Mouse (Mus musculus) midbrain, embryonic 10.5 days (tissue): Measurements from ENCODE around the gene Yjefn3. TPM values are rescaled to one million over a fixed set of nuclear protein-coding genes. Genes with fewer than 3 reads are reported as not detected.

Experiments used
- DNase-seq: peaks from one replicate; pipeline ENCODE4 v3.0.0-alpha.2; 2017; ENCODE audit warnings: low spot score
- H3K27ac ChIP-seq: fragments of 300-500 bp; sonication (generic); replicated peaks from 2 replicates; pipeline ENCODE4 v1.5.1; 2016; ENCODE audit warnings: mild to moderate bottlenecking
- H3K27me3 ChIP-seq: fragments of 300-500 bp; sonication (generic); 2 replicates; pipeline ENCODE4 v1.6.1; 2016; ENCODE audit warnings: low read depth, mild to moderate bottlenecking; ENCODE audit not compliant: poor library complexity, severe bottlenecking
- H3K36me3 ChIP-seq: fragments of 300-500 bp; sonication (generic); 2 replicates; pipeline ENCODE4 v1.6.1; 2016; ENCODE audit warnings: mild to moderate bottlenecking, moderate library complexity
- H3K4me1 ChIP-seq: fragments of 300-500 bp; sonication (generic); 2 replicates; pipeline ENCODE4 v1.6.1; 2016
- H3K4me3 ChIP-seq: fragments of 300-500 bp; sonication (generic); 2 replicates; pipeline ENCODE4 v1.5.1; 2016; ENCODE audit warnings: mild to moderate bottlenecking, moderate library complexity
- H3K9me3 ChIP-seq: fragments of 300-500 bp; sonication (generic); replicated peaks from 2 replicates; pipeline ENCODE4 v1.6.1; 2016; ENCODE audit warnings: mild to moderate bottlenecking
- WGBS: fragments of 180-500 bp; shearing (Covaris S2); methylation state at CpG from one replicate; pipeline ENCODE4 v1.1.7; 2016; 5-methylcytosine and 5-hydroxymethylcytosine counted together
- polyA plus RNA-seq: library from polyadenylated mRNA; unstranded; fragments of >200 nt; fragmentation: Nextera tagmentation; extraction: Ambion mirVana; gene quantifications from 2 replicates; pipeline ENCODE4 v1.2.1, GENCODE M21; 2016

The Yjefn3 gene
- polyA plus RNA-seq, 1 experiment from 2014 or later: 4.2 TPM

GRCm38 (mm10) chr8:69901484-69902162 is 889 bp downstream of the Yjefn3 start:
- Histone ChIP-seq H3K36me3 (peaks cover 32% of the 10 kb centered on the region), H3K4me1 (peaks cover 68% of the 10 kb centered on the region), H3K27ac (peak overlapping the region; percentile 96), H3K4me3 (peak overlapping the region; percentile 78), H3K27me3 (no peaks in the 10 kb centered on the region), H3K9me3 (no peaks in the 10 kb centered on the region)
- WGBS: 2% methylated on average over 41 of the region's 41 CpGs
- peak; percentile 99 for DNase-seq

- peak overlapping the region; percentile 78 for H3K4me3 ChIP-seq
- peaks cover 75% of the 10 kb centered on the region for H3K4me1 ChIP-seq
- H3K36me3 ChIP-seq: peaks cover 36% of the 10 kb centered on the region
- WGBS: 22% methylated on average over 12 of the region's 12 CpGs
- H3K27me3 ChIP-seq: no peaks in the 10 kb centered on the region
- H3K27ac ChIP-seq: peak overlapping the region; percentile 96
- no peaks in the 10 kb centered on the region for H3K9me3 ChIP-seq
- DNase-seq: no peak
Measured at GRCm38 (mm10) chr8:69900895-69901451, 1.5 kb downstream of the Yjefn3 start.

GRCm38 (mm10) chr8:69899876-69900275 is 2.6 kb downstream of the Yjefn3 start:
- Histone ChIP-seq H3K4me1 (peaks cover 85% of the 10 kb centered on the region), H3K36me3 (peaks cover 45% of the 10 kb centered on the region), H3K9me3 (no peaks in the 10 kb centered on the region), H3K27ac (no peak overlapping the region), H3K27me3 (no peaks in the 10 kb centered on the region), H3K4me3 (no peak overlapping the region)
- no peak for DNase-seq
- 96% methylated on average over 2 of the region's 2 CpGs for WGBS

GRCm38 (mm10) chr8:69897857-69898256 is 4.7 kb downstream of the Yjefn3 start:
- WGBS: 89% methylated on average over 6 of the region's 6 CpGs
- Histone ChIP-seq H3K36me3 (peaks cover 64% of the 10 kb centered on the region), H3K27me3 (0 out of 2 replicates have a peak, but pooled peaks cover 5% of the 10 kb centered on the region)

GRCm38 (mm10) chr8:69895772-69896451 is 6.6 kb downstream of the Yjefn3 start:
- 79% methylated on average over 4 of the region's 4 CpGs for WGBS
- DNase-seq: no peak
- peaks cover 94% of the 10 kb centered on the region for H3K4me1 ChIP-seq
- H3K4me3 ChIP-seq: no peak overlapping the region
- H3K36me3 ChIP-seq: peaks cover 75% of the 10 kb centered on the region
- peaks cover 23% of the 10 kb centered on the region for H3K27me3 ChIP-seq
- H3K27ac ChIP-seq: no peak overlapping the region
- H3K9me3 ChIP-seq: no peaks in the 10 kb centered on the region

More at GRCm38 (mm10) chr8:69897857-69898256, 4.7 kb downstream of the Yjefn3 start:
- no peaks in the 10 kb centered on the region for H3K9me3 ChIP-seq
- no peak for DNase-seq
- H3K4me3 ChIP-seq: no peak overlapping the region
- peaks cover 89% of the 10 kb centered on the region for H3K4me1 ChIP-seq
- no peak overlapping the region for H3K27ac ChIP-seq

- no peak for DNase-seq
- peaks cover 33% of the 10 kb centered on the region for H3K27me3 ChIP-seq
- no peaks in the 10 kb centered on the region for H3K9me3 ChIP-seq
- peaks cover 89% of the 10 kb centered on the region for H3K4me1 ChIP-seq
- H3K4me3 ChIP-seq: no peak overlapping the region
- no peak overlapping the region for H3K27ac ChIP-seq
- 53% methylated on average over 6 of the region's 6 CpGs for WGBS
- peaks cover 73% of the 10 kb centered on the region for H3K36me3 ChIP-seq
Measured at GRCm38 (mm10) chr8:69894836-69895332, 7.6 kb downstream of the Yjefn3 start.

- peak; percentile 74 for DNase-seq
- peaks cover 66% of the 10 kb centered on the region for H3K36me3 ChIP-seq
- no peak overlapping the region for H3K4me3 ChIP-seq
- H3K27me3 ChIP-seq: peaks cover 43% of the 10 kb centered on the region
- H3K27ac ChIP-seq: no peak overlapping the region
- H3K9me3 ChIP-seq: no peaks in the 10 kb centered on the region
- WGBS: 26% methylated on average over 17 of the region's 17 CpGs
- H3K4me1 ChIP-seq: peaks cover 85% of the 10 kb centered on the region
Measured at GRCm38 (mm10) chr8:69893863-69894262, 8.6 kb downstream of the Yjefn3 start.

GRCm38 (mm10) chr8:69890813-69891241 is 11.7 kb downstream of the Yjefn3 start:
- Histone ChIP-seq H3K4me1 (peaks cover 90% of the 10 kb centered on the region), H3K27ac (0 out of 2 replicates have a peak overlapping the region, but pooled peaks have one; percentile 17), H3K36me3 (peaks cover 37% of the 10 kb centered on the region), H3K9me3 (no peaks in the 10 kb centered on the region), H3K4me3 (no peak overlapping the region), H3K27me3 (peaks cover 74% of the 10 kb centered on the region)
- DNase-seq: peak; percentile 70
- 36% methylated on average over 19 of the region's 19 CpGs for WGBS

GRCm38 (mm10) chr8:69888902-69889301 is 13.6 kb downstream of the Yjefn3 start:
- no peaks in the 10 kb centered on the region for H3K9me3 ChIP-seq
- 5% methylated on average over 32 of the region's 32 CpGs for WGBS
- H3K36me3 ChIP-seq: peaks cover 21% of the 10 kb centered on the region
- H3K27me3 ChIP-seq: peaks cover 93% of the 10 kb centered on the region
- peak; percentile 43 for DNase-seq
- H3K4me3 ChIP-seq: peak overlapping the region; percentile 42
- H3K4me1 ChIP-seq: peaks cover 73% of the 10 kb centered on the region
- H3K27ac ChIP-seq: no peak overlapping the region

GRCm38 (mm10) chr8:69888244-69888866 is 14.2 kb downstream of the Yjefn3 start:
- Histone ChIP-seq H3K27me3 (peaks cover 99% of the 10 kb centered on the region), H3K27ac (no peak overlapping the region), H3K9me3 (no peaks in the 10 kb centered on the region), H3K36me3 (peaks cover 15% of the 10 kb centered on the region), H3K4me1 (peaks cover 67% of the 10 kb centered on the region), H3K4me3 (peak overlapping the region; percentile 42)
- WGBS: 7% methylated on average over 24 of the region's 24 CpGs
- DNase-seq: peak; percentile 37

GRCm38 (mm10) chr8:69887289-69888243 is 14.9 kb downstream of the Yjefn3 start, which contains the start of gene Cilp2:
Gene Cilp2, minus strand, starts transcription at chr8:69887687.
- DNase-seq: peak; percentile 50
- Histone ChIP-seq H3K27me3 (peaks cover 99% of the 10 kb centered on the region), H3K27ac (no peak within 1 kb of the TSS), H3K9me3 (no peaks in the 10 kb centered on the region), H3K4me1 (peaks cover 66% of the 10 kb centered on the region), H3K36me3 (peaks cover 7% of the 10 kb centered on the region; the same call in 1 of the 2 replicates), H3K4me3 (peak within 1 kb of the TSS; percentile 42)
- 1% methylated on average over 60 of the region's 60 CpGs for WGBS
